Mouse (Mus musculus) heart, adult 2 months (tissue): ENCODE results near the gene Zfp870. TPM values are rescaled to one million over a fixed set of nuclear protein-coding genes. Genes with fewer than 3 reads are reported as not detected.
"Not testable (repeated sequence)": the region's sequence is repeated elsewhere in the genome, so short reads cannot be mapped to it uniquely, and the experiment has no call there.

ENCODE experiments used
- DNase-seq, 2 experiments: peaks; one replicate each; pipeline ENCODE4 v3.0.0; 2021
- H3K27ac ChIP-seq: fragments of 200-600 bp; 2 replicates; pipeline ENCODE4 v1.8.1; 2022
- H3K27me3 ChIP-seq: fragments of 200-500 bp; 2 replicates; pipeline ENCODE4 v1.6.1; 2012; ENCODE audit warnings: mild to moderate bottlenecking, low read length, inconsistent platforms, mixed read lengths; ENCODE audit not compliant: control insufficient read depth, insufficient read depth
- H3K36me3 ChIP-seq: fragments of 200-500 bp; 2 replicates; pipeline ENCODE4 v1.6.1; 2012; ENCODE audit warnings: low read length, inconsistent platforms; ENCODE audit not compliant: control insufficient read depth, insufficient read depth
- H3K4me1 ChIP-seq: fragments of 200-500 bp; 2 replicates; pipeline ENCODE4 v1.6.1; 2011; ENCODE audit warnings: low read length; ENCODE audit not compliant: control insufficient read depth, insufficient read depth
- H3K4me3 ChIP-seq: fragments of 200-600 bp; 2 replicates; pipeline ENCODE4 v1.8.1; 2022
- H3K79me2 ChIP-seq: fragments of 200-500 bp; replicated peaks from 2 replicates; pipeline ENCODE4 v1.6.1; 2012; ENCODE audit warnings: mild to moderate bottlenecking, inconsistent platforms, low read length, moderate library complexity, mixed read lengths; ENCODE audit not compliant: control insufficient read depth, insufficient read depth
- H3K9ac ChIP-seq: fragments of 200-500 bp; 2 replicates; pipeline ENCODE4 v1.6.1; 2012; ENCODE audit warnings: low read depth, mild to moderate bottlenecking, control low read depth, inconsistent platforms, low read length, mixed read lengths
- CTCF ChIP-seq: fragments of 200-600 bp; IDR thresholded peaks from 2 replicates; pipeline ENCODE4 v1.8.1; 2022; ENCODE audit warnings: antibody characterized with exemption, mild to moderate bottlenecking, moderate library complexity
- EP300 ChIP-seq: fragments of 200-500 bp; IDR thresholded peaks from 2 replicates; pipeline ENCODE4 v1.6.1; 2011; ENCODE audit warnings: low read depth, low read length, control low read depth; ENCODE audit not compliant: insufficient read depth
- POLR2A ChIP-seq: fragments of 200-500 bp; IDR thresholded peaks from 2 replicates; pipeline ENCODE4 v1.6.1; 2011; ENCODE audit warnings: mild to moderate bottlenecking, low read depth, low read length, control low read depth; ENCODE audit not compliant: insufficient read depth
- WGBS: fragments of 180-500 bp; shearing (Covaris S2); methylation state at CpG from one replicate; pipeline ENCODE4 v1.1.7; 2018; 5-methylcytosine and 5-hydroxymethylcytosine counted together
- intact Hi-C: fragments of 180-260 bp; cut with DNase I; formaldehyde crosslinking; loops from one replicate; pipeline ENCODE4 v1.15.1; 2025
- polyA plus RNA-seq: library from polyadenylated mRNA; depleted of rRNA; stranded (reverse); fragments of >200 nt; gene quantifications from 2 replicates; pipeline ENCODE4 v1.2.3, GENCODE M21; 2012
- total RNA-seq, 2 experiments: library from RNA; stranded (reverse); gene quantifications; 2 replicates each; pipeline ENCODE4 v1.2.3; 2021

The Zfp870 gene
- total and polyA plus RNA-seq, 3 experiments = 1.3 to 7.3 (median 5.4) TPM

GRCm38 (mm10) chr17:32880320-32881218 lies 10.9 kb downstream of the Zfp870 start:
- H3K4me1 ChIP-seq = no peaks in the 10 kb centered on the region
- intact Hi-C loops = no loop called here
- WGBS = 86% methylated on average over 14 of the region's 14 CpGs
- no peak overlapping the region for H3K27ac ChIP-seq
- TF ChIP-seq CTCF (no peak), EP300 (no peak), POLR2A (no peak)
- no peaks in the 10 kb centered on the region for H3K79me2 ChIP-seq
- no peaks in the 10 kb centered on the region for H3K27me3 ChIP-seq
- H3K4me3 ChIP-seq = no peak overlapping the region
- H3K36me3 ChIP-seq = no peaks in the 10 kb centered on the region; the same call in 1 of the 2 replicates
- H3K9ac ChIP-seq = no peak overlapping the region
- no peak for DNase-seq

GRCm38 (mm10) chr17:32878773-32879172 lies 12.7 kb downstream of the Zfp870 start:
- no peaks in the 10 kb centered on the region for H3K27me3 ChIP-seq
- no peak overlapping the region for H3K4me3 ChIP-seq
- WGBS = 91% methylated on average over 11 of the region's 11 CpGs
- no peaks in the 10 kb centered on the region for H3K4me1 ChIP-seq
- DNase-seq = no peak
- H3K9ac ChIP-seq = no peak overlapping the region
- no peaks in the 10 kb centered on the region for H3K79me2 ChIP-seq
- H3K36me3 ChIP-seq = no peaks in the 10 kb centered on the region; the same call in 1 of the 2 replicates
- intact Hi-C loops = no loop called here
- no peak overlapping the region for H3K27ac ChIP-seq
- no peak for TF ChIP-seq POLR2A

GRCm38 (mm10) chr17:32877471-32878171 lies 13.8 kb downstream of the Zfp870 start:
- intact Hi-C loops = no loop called here
- no peaks in the 10 kb centered on the region for H3K79me2 ChIP-seq
- H3K9ac ChIP-seq = no peak overlapping the region
- DNase-seq = peak in 1 of 2 experiments; percentile 28
- H3K4me3 ChIP-seq = no peak overlapping the region
- H3K4me1 ChIP-seq = no peaks in the 10 kb centered on the region
- H3K27me3 ChIP-seq = no peaks in the 10 kb centered on the region
- 7% methylated on average over 22 of the region's 22 CpGs for WGBS
- no peak for TF ChIP-seq EP300
- H3K27ac ChIP-seq = no peak overlapping the region
- H3K36me3 ChIP-seq = no peaks in the 10 kb centered on the region; the same call in 1 of the 2 replicates

GRCm38 (mm10) chr17:32872696-32873095 lies 18.7 kb downstream of the Zfp870 start:
- no peak overlapping the region for H3K4me3 ChIP-seq
- no peak for DNase-seq
- no peak overlapping the region for H3K9ac ChIP-seq
- no peaks in the 10 kb centered on the region for H3K36me3 ChIP-seq
- H3K4me1 ChIP-seq = no peaks in the 10 kb centered on the region
- TF ChIP-seq CTCF (no peak), POLR2A (no peak), EP300 (no peak)
- WGBS = 63% methylated on average over 5 of the region's 5 CpGs
- no peaks in the 10 kb centered on the region for H3K27me3 ChIP-seq
- H3K79me2 ChIP-seq = no peaks in the 10 kb centered on the region
- intact Hi-C loops = no loop called here
- no peak overlapping the region for H3K27ac ChIP-seq

GRCm38 (mm10) chr17:32872091-32872490 lies 19.4 kb downstream of the Zfp870 start:
- Histone ChIP-seq H3K4me3 (no peak overlapping the region), H3K9ac (no peak overlapping the region), H3K27ac (no peak overlapping the region), H3K79me2 (no peaks in the 10 kb centered on the region), H3K36me3 (no peaks in the 10 kb centered on the region), H3K27me3 (no peaks in the 10 kb centered on the region), H3K4me1 (no peaks in the 10 kb centered on the region)
- intact Hi-C loops = no loop called here
- TF ChIP-seq CTCF (no peak), POLR2A (no peak), EP300 (no peak)
- no peak for DNase-seq
- 71% methylated on average over 4 of the region's 4 CpGs for WGBS

- 89% methylated on average over 1 of the region's 1 CpGs for WGBS
- Histone ChIP-seq H3K36me3 (no peaks in the 10 kb centered on the region), H3K4me3 (no peak overlapping the region), H3K27me3 (no peaks in the 10 kb centered on the region), H3K79me2 (no peaks in the 10 kb centered on the region), H3K4me1 (no peaks in the 10 kb centered on the region), H3K27ac (no peak overlapping the region), H3K9ac (no peak overlapping the region)
- TF ChIP-seq EP300 = no peak
- no peak for TF ChIP-seq CTCF
- TF ChIP-seq POLR2A = no peak
- intact Hi-C loops = no loop called here
- no peak for DNase-seq
Measured at GRCm38 (mm10) chr17:32871483-32871882, 20.0 kb downstream of the Zfp870 start.

GRCm38 (mm10) chr17:32867266-32867665 lies 24.2 kb downstream of the Zfp870 start:
- H3K9ac ChIP-seq, intact Hi-C loops, H3K27me3 ChIP-seq, H3K36me3 ChIP-seq, H3K4me3 ChIP-seq, DNase-seq, H3K79me2 ChIP-seq, H3K4me1 ChIP-seq, H3K27ac ChIP-seq: not testable (repeated sequence)
- 51% methylated on average over 5 of the region's 7 CpGs for WGBS

- not testable (repeated sequence) for H3K36me3 ChIP-seq, H3K4me1 ChIP-seq, H3K27ac ChIP-seq, DNase-seq, H3K9ac ChIP-seq, H3K79me2 ChIP-seq, H3K27me3 ChIP-seq, H3K4me3 ChIP-seq
- WGBS = 61% methylated on average over 4 of the region's 6 CpGs
- intact Hi-C loops = loop anchor here (5.0 kb wide), 1 partner anchor 96 kb away; no protein-coding TSS in a partner anchor
Measured at GRCm38 (mm10) chr17:32856713-32857112, 34.7 kb downstream of the Zfp870 start.
